Mouse (Mus musculus) heart, postnatal 36 days (tissue): Measurements from ENCODE around the gene Map4. TPM values are rescaled to one million over a fixed set of nuclear protein-coding genes. Genes with fewer than 3 reads are reported as not detected.
"Not testable (repeated sequence)": the region's sequence is repeated elsewhere in the genome, so short reads cannot be mapped to it uniquely, and the experiment has no call there.

ENCODE experiments used
- DNase-seq, 2 experiments: peaks; one replicate each; pipeline ENCODE4 v3.0.0; 2021 to 2022
- intact Hi-C: fragments of 180-260 bp; cut with DNase I; formaldehyde crosslinking; loops from one replicate; pipeline ENCODE4 v1.15.1; 2025
- total RNA-seq, 2 experiments: library from RNA; stranded (reverse); gene quantifications; 2 replicates each; pipeline ENCODE4 v1.2.3; 2021

Gene Map4
- total RNA-seq, 2 experiments from 2014 or later, result 316 to 318 TPM

DNA sequence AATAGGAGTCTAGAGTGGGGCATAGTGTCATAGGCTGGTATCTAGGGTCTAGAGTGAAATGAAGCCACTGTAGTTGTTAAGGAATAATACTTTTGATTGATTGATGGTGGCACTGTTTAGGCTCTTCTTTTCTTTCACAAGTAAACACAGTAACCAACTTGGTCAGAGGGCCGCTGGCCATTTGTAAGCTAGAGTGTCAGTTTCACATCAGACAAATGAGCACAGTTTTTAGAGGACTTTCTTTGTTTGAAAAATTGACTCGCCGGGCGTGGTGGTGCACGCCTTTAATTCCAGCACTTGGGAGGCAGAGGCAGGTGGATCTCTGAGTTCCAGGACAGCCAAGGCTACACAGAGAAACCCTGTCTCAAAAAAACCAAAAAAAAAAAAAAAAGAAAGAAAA, 40.5 kb downstream of the Map4 start:
- intact Hi-C loops, DNase-seq: not testable (repeated sequence)

DNA sequence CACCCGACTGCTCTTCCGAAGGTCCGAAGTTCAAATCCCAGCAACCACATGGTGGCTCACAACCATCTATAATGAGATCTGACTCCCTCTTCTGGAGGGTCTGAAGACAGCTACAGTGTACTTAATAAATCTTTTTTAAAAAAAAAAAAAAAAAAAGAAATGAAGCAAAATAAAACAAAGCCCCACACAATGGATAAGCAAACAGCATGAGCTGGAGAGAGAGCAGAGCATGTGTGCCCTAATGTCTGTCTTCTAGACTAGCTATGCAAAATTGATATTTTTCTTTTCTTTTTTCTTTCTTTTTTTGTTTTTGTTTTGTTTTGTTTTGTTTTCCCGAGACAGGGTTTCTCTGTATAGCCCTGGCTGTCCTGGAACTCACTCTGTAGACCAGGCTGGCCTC, 49.0 kb downstream of the Map4 start:
- DNase-seq, intact Hi-C loops: not testable (repeated sequence)

DNA sequence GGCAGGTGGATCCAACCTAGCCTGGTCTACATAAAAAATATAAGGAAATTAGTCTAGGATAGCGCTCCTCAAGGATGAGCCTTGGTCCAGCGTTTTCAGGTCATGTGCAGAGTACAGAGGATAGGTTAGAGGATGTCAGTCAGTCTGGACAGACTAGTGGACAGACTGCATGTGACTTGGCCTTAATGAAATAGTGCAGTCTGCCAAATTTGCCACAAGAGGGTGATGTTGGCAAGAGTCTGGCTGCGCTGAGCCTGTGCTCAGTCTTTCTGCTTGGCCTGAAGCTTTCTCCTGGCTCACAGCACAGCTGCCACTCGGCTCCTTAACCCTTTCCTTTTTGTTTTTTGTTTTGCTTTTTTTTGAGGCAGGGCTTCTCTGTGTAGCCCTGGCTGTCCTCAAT, 54.2 kb downstream of the Map4 start:
- intact Hi-C loops, result loop anchor here (1.0 to 2.0 kb wide), 2 partner anchors 53 to 87 kb away; no protein-coding TSS in a partner anchor
- peak; percentile 59 to 67 for DNase-seq

DNA sequence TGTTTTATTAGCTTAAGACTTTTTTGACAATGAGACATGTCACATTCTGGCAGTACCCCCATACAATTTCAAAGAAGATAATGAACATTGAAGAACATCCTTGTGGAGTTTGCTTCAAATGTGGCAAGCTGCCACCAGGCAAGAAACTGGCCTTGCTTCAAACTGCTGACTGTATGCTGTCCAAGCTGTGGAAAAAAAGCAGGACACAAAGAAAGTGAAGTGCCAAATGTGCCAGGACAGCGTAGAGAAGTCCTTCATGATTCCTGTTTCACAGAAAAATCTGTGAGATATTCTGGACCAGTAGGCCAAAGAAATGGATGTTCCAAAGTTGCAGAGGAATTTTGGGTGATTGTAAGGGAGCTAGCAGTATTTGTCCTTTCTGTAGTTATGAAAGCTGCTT, 57.8 kb downstream of the Map4 start:
- DNase-seq, result peak; percentile 48
- intact Hi-C loops, result no loop called here

DNA sequence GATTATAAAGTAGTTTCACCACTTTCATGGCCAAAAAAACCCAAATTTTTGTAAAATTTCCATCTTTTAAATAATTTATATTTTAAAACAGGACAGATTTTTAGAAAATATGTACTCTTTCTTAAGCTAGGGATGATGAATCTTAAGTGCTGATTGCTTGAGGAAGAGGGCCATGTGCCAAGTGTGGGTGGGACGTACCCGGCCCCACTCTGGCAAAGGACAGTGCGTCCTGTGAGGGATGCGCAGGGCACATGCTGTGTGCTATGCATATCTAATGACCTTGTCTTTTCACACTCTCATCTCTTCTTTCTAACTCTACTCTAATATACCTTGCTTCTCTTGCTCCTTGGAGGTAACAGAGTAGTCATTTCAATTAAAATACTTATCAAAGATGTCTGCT, 66.2 kb downstream of the Map4 start:
- intact Hi-C loops, result no loop called here
- no peak for DNase-seq

DNA sequence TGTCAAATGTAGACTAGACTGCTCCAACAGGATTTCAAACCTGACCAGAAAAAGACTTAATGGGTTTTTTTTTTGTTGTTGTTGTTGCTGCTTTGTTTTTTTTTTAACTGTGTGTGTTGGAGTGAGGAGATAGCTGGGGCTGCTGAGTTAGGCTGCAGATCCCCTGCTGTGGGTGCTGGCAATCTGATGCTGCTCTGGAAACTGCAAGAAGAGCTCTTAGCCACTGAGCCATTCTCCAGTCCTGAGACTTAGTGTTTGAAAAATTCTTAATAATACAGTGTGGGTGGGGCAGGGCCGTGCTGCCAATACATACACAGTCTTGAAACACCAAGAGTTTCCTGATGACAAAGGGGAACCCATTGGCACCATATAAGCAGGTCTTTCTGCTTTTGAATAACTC, 70.7 kb downstream of the Map4 start:
- intact Hi-C loops, result no loop called here
- DNase-seq, result no peak

DNA sequence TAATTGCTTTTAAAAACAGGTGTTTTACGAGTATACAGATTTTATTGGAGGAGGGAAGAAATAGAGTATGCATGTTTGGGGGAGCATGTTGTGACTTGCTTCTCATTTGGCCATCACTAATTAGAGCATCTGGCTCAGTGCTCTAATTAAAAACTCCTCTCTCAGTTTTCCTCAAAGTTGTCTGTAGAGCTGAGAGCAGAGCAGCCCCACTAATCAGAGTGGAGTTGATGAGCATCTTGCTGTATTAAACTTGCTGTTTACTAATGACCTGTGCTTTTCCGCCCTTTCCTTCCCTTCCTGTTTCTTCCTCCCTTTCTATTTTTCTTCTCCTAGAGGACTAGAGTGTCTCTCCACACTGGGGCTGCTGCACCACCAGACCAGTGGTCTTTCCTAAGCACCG, 71.2 kb downstream of the Map4 start:
- no peak for DNase-seq

DNA sequence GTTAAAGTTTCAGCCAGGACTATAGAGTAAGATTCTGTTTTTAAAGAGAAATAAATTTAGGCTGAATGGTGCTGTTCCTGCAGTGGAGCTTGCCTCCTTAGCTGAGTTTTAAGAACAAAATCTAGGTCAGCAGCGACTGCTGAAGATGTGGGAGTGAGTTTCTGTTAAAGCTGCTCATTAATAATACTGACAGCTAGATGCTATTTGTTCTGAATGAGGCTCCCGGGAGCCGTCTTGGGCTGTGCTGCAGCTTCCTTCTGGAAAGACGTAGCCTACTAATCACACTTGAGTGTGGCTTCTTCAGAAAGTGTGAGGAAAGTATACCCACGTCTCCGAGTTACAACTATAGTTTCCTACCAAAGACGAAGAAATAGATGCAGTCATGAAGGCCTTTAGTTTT, 88.0 kb downstream of the Map4 start:
- intact Hi-C loops, result no loop called here
- DNase-seq, result no peak

More for the DNA sequence above, 71.2 kb downstream of the Map4 start:
- intact Hi-C loops, result no loop called here

DNA sequence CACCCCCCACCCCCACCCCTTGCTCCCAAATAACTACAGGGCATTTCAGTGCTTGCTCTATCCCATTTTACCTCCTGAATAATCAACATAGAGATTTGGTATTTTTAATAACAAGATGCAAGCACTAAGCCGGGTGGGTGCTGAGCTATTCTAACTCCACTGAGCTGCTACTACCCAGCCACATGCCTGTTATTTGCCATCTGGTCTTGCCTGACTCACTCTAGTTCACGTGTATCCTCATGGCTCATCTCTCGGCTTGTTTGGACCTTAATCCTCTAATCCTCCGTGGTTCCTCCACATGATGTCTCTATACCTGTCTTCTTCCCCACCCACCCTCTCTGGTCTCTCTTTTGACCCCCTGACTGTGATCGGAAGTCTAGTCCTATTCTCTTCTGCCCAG, 89.1 kb downstream of the Map4 start:
- intact Hi-C loops, result no loop called here
- DNase-seq, result no peak

DNA sequence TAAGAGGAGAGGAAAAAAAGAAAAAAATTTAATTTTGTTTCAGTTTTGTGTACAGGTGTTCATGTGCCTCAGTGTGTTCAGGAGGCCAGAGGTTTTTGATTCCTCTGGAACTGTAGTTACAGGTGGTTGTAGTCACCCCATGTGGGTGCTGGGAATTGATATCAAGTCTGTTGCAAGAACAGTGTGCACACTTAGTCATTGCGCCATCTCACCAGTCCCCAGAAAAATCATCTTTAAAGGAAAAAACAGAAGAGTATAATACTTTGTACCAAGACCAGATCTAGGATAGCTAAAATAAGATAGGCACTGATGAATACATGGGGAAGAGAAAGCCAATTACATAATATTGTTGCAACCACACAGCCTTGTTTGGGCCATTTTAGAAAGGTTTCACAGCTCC, 90.2 kb downstream of the Map4 start:
- intact Hi-C loops, result no loop called here

DNA sequence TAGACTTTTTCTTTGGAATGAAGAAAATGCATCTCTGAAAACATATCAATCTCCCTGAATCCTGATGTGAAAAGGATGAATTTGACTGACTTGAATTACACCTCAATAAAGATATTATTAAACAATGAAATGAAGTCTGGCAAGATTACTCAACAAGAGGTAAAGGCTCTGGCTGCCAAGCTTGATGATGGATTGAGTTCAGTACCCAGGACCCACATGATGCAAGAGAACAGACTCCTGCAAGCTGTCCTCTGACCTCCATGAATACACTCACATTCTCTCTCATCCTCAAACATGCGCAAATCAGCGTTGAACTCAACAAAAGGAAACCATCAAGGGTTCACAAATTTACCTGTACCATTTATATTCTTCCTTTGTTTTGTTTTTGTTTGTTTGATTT, 90.9 kb downstream of the Map4 start:
- intact Hi-C loops, result no loop called here
- no peak for DNase-seq

More for the DNA sequence above, 90.2 kb downstream of the Map4 start:
- DNase-seq, result no peak

DNA sequence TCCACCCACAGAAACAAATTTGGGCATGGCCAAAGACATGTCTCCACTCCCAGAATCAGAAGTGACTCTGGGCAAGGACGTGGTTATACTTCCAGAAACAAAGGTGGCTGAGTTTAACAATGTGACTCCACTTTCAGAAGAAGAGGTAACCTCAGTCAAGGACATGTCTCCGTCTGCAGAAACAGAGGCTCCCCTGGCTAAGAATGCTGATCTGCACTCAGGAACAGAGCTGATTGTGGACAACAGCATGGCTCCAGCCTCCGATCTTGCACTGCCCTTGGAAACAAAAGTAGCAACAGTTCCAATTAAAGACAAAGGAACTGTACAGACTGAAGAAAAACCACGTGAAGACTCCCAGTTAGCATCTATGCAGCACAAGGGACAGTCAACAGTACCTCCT, 103.8 kb downstream of the Map4 start:
- no peak for DNase-seq
- intact Hi-C loops, result no loop called here

DNA sequence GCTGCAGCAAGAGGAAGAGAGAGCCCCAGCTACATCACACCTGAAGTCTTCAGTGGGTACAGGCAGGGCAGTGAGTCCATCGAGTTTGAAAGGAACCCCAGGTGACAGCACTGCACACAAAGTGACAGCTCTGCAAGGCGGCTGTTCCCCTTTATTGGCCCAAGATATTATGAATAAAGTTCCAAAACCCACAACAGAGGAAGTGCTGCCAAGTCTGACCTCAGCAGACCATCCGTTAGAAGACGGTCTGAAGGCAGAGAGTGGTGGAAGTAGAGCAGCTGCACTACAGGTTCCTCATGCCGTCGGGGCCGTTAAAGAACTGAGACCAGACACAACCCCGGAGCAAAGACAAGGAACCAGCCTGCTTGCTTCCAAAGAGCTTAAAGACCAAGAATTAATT, 106.6 kb downstream of the Map4 start:
- DNase-seq, result peak in 1 of 2 experiments; percentile 14

DNA sequence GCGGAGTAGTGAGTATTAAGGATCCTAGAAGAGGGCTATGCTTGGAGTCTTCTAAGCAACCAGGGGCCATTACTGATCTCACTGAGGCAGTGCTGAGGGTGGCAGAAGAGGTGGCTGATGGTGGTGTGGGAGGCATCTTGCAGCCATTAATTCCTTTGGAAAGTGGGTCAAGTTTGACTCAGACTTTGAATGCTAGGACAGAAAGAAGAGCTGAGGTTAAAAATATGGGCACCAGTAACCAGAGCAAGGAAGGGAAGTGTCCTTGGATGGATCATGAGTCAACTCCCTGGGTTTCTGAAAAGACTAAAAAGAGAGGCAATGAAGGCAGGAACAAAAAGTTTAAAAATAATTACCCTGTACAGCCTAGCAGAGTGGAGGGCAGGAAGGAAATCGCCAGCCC, 107.2 kb downstream of the Map4 start:
- intact Hi-C loops, result no loop called here
- DNase-seq, result no peak

More for the DNA sequence above, 106.6 kb downstream of the Map4 start:
- intact Hi-C loops, result no loop called here

DNA sequence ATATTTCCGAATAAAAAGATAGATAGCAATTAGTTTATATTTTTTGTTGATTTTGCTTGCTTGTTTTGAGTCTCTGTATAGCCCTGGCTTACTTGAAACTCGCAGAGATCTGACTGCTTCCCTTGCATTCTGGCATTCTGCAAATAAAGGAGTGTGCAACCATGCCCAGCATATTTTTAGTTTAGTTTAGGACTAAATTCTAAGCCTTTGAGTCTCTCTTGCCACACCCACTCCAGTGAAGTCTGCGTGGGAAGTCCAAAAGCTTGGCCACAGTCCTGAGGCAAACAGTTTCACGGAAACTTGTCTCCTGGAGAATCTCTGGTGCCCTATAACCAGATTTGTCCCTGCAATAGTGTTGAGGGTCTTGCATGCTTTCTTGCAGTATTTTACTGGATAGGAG, 113.1 kb downstream of the Map4 start:
- intact Hi-C loops, result no loop called here
- DNase-seq, result no peak

DNA sequence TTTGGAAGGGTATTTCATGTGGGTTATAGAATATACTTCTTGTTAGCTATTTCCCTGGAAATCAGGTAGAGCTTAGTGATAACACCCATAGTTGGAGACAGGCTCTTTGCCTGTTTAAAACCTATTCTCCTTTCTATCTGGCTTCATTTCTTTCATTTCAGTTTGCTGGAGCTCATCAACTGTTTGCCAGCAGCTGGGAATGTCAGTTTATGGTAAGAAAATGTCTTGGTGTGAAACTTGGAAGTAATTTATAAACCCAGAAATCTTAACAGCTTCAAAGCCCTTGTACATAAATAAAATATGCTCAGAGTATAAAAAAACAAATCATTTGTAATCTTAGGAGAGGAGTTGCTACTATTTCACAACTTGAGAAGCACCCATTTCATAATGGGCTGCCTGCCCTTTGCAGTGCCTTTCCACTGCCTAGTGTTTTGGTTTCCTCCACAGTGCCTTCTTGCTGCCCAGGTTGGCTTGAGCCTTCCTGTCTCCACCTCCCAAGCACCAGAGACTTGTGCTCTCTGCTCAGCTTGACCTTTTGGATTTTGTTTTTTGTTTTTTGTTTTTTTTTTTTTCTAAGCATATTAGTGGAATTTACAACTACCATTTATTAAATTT, 114.6 kb downstream of the Map4 start:
- no peak for DNase-seq
- intact Hi-C loops, result no loop called here

DNA sequence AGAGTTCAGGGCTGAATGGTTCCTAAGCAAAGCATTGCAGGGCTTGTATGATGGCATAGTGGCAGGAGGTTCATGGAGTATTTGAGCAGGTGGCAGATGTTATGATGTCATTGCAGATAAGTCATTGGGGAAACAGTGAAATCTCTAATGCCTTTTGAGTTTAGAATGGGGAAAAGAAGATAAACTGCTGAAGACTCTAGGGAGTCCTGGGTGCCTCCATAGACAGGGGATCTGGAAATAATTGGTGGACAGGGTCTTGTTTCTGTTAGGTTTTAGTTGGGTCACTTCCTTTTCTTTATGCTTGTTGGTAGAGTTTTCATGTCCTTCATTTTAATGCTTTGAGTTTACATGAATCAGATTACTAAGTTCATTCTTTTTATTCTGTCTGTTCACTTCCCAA, 116.0 kb downstream of the Map4 start:
- intact Hi-C loops, result no loop called here

DNA sequence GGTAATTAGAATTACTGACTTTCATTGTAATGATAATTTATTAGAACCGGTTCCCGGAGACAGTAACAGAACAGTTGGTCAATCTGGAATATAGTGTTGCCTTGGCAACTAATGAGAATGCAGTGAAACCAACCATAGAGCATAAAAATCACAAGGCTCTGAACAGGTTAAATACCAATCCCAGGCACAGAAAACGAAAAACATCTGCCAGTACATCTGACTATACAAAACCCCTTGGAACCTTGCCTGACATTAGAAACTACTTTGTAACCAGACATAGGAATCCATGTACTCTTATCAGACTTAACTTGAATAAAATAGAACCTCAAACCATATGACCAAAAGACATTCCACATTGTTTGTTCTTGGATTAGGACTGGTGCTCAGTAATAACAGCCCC, 116.6 kb downstream of the Map4 start:
- intact Hi-C loops, result no loop called here
- DNase-seq, result no peak

More for the DNA sequence above, 116.0 kb downstream of the Map4 start:
- DNase-seq, result no peak

DNA sequence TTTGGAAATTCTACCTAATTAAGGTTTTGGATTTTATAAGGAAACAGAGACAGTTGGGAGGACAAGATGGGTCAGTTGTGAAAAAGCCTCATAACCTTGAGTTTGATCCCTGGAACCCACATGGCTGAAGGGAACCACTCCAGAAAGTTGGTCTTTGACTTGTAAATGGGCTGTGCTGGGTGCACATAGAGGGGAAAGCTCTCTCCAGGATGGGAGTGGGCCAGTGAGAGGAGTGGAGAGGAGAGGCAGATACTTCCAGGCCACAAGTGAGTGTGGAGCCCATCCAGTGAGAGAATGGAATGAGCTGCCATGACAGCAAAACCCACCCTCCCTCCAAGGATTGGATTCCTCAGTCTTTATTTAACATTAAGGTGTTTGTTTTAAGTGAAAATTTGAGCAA, 119.9 kb downstream of the Map4 start:
- intact Hi-C loops, result no loop called here
- no peak for DNase-seq

DNA sequence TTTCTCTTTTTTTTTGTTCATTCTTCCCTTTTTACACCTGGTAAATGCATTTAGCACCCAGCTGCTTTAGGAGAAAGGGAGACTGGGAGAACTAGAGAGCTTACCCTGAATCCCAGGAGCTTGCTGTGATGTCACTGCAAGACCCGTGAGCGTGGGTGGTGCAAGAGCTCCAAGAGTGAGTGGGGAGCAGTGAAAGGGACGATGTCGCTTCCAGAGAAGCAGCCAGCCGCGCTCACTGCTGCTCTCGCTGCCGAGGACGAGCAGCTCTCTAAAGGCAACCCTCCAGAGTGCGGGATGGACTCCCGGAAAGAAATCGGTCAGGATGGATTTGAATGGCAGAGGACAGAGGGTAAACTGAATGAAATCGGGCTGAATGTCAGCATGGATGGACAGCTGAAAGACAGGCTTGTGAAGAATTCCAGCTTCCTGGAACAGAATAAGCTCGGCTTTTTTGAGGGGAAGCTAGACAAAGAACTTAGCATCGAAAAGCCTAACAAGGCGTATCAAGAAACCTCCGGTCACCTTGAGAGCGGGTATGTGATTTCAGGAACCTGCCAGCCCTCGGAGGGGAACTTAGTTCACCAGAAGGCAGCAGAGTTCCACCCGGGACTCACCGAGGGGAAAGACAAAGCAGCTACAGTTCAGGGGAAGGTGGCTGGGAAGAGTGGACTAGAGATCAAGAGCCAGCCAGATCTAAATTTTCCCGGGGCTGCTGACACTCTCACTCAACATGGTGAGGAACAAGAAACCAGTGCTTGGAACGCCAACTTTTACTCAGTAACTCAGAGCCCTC, 120.8 kb downstream of the Map4 start:
- DNase-seq, result no peak
- intact Hi-C loops, result no loop called here

DNA sequence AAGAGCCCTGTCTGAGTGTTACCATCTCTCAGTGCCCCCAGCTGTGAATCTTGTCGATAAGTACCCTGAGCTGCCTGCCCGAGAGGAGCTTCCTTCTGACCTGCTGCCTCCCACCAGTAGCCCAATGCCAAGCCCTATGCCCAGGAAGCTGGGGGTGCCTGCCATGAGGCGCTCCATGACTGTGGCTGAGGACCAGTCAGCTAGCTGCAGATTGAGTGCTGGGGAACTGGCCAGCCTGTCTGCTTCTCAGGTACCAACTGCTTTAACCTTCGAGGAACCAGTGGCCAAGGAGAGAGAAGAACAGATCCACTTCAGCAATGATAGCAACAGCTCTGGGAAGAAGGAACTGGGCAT, 121.7 kb downstream of the Map4 start:
- DNase-seq, result no peak

More for the DNA sequence above, 121.7 kb downstream of the Map4 start:
- intact Hi-C loops, result no loop called here
